Mouse (Mus musculus): ENCODE measurements around the gene Cep112. TPM values are rescaled to one million over a fixed set of nuclear protein-coding genes. Genes with fewer than 3 reads are reported as not detected.

Cep112 gene
- polyA plus RNA-seq, 1 experiment from 2014 or later = 12.4 TPM

DNA sequence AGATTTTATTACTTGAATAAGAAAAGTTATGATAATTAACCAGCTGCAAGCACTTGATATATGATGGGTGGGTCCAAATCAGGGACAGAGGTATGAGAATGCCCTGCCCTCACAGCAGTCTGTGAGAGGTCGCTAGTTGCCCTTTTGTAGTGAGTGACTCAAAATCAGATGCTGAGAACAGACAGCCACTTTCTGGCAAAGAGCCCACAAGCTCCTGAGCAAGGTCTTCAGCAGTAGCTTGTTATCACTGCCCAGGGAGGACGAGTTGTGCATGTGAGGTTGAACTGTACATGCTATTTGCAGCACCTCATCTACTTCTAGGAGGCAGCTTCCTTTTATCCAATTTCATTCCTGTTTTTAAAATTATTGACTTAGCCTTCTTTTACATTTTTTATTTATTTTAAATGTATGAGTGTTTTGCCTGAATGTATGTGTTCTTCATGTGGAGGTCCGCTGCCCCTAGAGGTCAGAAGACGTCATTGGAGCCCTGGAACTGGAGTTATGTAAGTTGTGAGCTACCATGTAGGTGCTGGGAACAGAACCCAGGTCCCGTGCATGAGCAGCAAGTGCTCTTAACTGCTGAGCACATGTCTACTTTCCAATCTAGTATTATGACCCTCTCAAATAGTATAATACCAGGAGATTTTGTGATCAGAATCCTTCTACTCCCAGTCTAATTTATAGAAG is 200.7 kb downstream of the Cep112 start:
- no peaks in the 10 kb centered on the region for H3K9me3 ChIP-seq (replicated peaks)
- WGBS = 80% methylated on average over 5 of the region's 5 CpGs
- no peak overlapping the region for H3K4me2 ChIP-seq (replicated peaks)
- no peaks in the 10 kb centered on the region for H3K27me3 ChIP-seq
- no peak overlapping the region for H3K4me3 ChIP-seq
- peaks cover 3% of the 10 kb centered on the region; the same call in 1 of the 2 replicates for H3K4me1 ChIP-seq
- no peak overlapping the region for H3K9ac ChIP-seq
- no peak overlapping the region for H3K27ac ChIP-seq
- ATAC-seq (ENCODE audit: low FRiP score) = no peak
- no peaks in the 10 kb centered on the region for H3K36me3 ChIP-seq

DNA sequence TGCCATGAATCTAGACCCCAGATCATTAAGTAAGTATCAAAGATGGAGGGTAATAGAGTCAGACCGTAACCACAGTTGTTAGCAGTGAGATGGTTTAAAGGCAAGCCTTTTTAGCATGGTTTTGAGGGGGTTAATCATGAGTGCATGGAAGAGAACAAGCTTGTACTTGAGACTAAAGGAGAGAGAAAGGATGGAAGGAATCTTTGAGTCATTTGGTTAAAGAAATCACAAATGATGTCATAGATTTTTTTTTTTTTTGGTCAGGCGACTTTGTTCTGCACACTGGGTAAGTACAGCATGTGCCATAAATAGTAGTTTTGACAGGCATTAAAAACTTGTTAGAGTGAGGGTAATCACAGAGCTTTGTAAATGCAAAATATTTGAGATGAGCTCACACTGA is 212.8 kb downstream of the Cep112 start:
- Histone ChIP-seq H3K4me2 (replicated peaks) (no peak overlapping the region), H3K4me1 (no peaks in the 10 kb centered on the region), H3K36me3 (no peaks in the 10 kb centered on the region), H3K9ac (no peak overlapping the region), H3K4me3 (no peak overlapping the region), H3K9me3 (replicated peaks) (no peaks in the 10 kb centered on the region), H3K27ac (no peak overlapping the region), H3K27me3 (no peaks in the 10 kb centered on the region)
- no peak for ATAC-seq (ENCODE audit: low FRiP score)
- 85% methylated on average over 2 of the region's 2 CpGs for WGBS

- no peak overlapping the region for H3K27ac ChIP-seq
- H3K27me3 ChIP-seq = no peaks in the 10 kb centered on the region
- WGBS = 82% methylated on average over 2 of the region's 2 CpGs
Observed at GRCm38 (mm10) chr11:108655574-108655973, 230.6 kb downstream of the Cep112 start.

DNA sequence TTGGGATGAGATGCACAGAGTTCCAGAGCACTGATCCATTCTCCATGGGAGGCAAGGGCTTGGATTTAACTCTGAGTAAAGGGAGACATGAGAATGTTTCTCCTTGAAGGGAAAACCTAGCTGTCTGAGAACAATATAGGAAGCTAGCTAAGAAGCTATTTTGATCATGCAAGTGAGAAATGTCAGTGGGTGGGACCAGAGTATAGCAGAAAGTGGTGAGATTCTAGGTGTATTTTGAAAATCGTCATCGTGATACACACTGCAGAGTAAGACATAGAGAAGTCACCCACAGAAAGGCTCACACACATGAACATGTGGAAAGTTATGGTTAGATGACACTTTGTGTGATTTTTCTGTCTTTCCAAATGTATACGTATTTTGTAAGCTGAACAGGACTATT is 257.0 kb downstream of the Cep112 start:
- H3K36me3 ChIP-seq = no peaks in the 10 kb centered on the region
- 89% methylated on average over 3 of the region's 3 CpGs for WGBS
- no peaks in the 10 kb centered on the region for H3K4me1 ChIP-seq
- no peak overlapping the region for H3K4me3 ChIP-seq
- H3K9me3 ChIP-seq (replicated peaks) = no peaks in the 10 kb centered on the region
- no peak overlapping the region for H3K4me2 ChIP-seq (replicated peaks)
- H3K9ac ChIP-seq = no peak overlapping the region
- ATAC-seq (ENCODE audit: low FRiP score) = no peak
- no peaks in the 10 kb centered on the region for H3K27me3 ChIP-seq
- H3K27ac ChIP-seq = no peak overlapping the region

More at GRCm38 (mm10) chr11:108655574-108655973, 230.6 kb downstream of the Cep112 start:
- no peak overlapping the region for H3K9ac ChIP-seq
- no peak overlapping the region for H3K4me3 ChIP-seq
- no peak for ATAC-seq (ENCODE audit: low FRiP score)
- H3K4me2 ChIP-seq (replicated peaks) = no peak overlapping the region
- no peaks in the 10 kb centered on the region for H3K9me3 ChIP-seq (replicated peaks)
- H3K4me1 ChIP-seq = 0 out of 2 replicates have a peak, but pooled peaks cover 2% of the 10 kb centered on the region
- no peaks in the 10 kb centered on the region for H3K36me3 ChIP-seq

DNA sequence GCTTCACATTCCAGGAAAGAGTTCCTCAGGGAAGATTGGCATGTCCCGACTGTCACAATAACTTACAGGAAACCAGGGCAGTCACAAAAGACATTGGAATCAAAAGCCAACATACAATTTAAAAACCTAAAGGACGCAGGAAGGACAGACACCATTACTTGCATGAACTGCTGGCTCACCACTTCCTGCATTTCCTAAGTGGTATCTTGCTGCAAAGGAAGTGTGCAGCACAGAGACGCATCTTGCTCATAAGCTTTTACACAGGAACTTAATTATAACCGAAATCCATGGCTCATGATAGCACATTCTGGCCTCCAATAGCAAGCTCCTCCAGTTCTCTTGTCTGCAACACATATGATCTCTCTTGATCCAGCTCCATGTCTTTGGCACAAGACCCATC is 271.6 kb downstream of the Cep112 start:
- WGBS = 90% methylated on average over 4 of the region's 4 CpGs
- no peak for ATAC-seq (ENCODE audit: low FRiP score)
- no peak overlapping the region for H3K9ac ChIP-seq
- H3K36me3 ChIP-seq = no peaks in the 10 kb centered on the region
- H3K9me3 ChIP-seq (replicated peaks) = no peaks in the 10 kb centered on the region
- no peaks in the 10 kb centered on the region for H3K27me3 ChIP-seq
- no peaks in the 10 kb centered on the region for H3K4me1 ChIP-seq
- no peak overlapping the region for H3K4me3 ChIP-seq
- no peak overlapping the region for H3K4me2 ChIP-seq (replicated peaks)
- no peak overlapping the region for H3K27ac ChIP-seq

DNA sequence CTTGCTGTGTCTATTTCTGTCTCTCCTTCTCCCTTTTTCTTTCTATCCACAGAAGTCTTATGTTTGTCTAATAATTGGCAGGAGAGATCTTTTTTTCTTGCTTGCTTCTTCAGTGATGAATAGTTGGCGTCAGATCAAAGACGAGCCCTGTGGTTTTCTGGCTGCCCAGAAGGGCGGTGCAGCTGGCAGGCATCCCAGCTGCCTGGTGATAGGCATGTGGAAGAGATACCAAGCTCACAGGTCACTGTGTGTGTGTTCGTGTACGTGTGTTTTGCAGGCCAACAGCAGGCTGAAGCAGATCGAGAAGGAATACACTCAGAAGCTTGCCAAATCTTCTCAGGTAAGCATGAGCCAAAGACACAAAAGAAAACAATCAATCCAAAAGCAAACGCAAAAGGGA is 327.3 kb downstream of the Cep112 start:
- H3K36me3 ChIP-seq = no peaks in the 10 kb centered on the region
- peaks cover 8% of the 10 kb centered on the region for H3K4me1 ChIP-seq
- H3K4me2 ChIP-seq (replicated peaks) = no peak overlapping the region
- no peaks in the 10 kb centered on the region for H3K27me3 ChIP-seq
- H3K9ac ChIP-seq = no peak overlapping the region
- H3K27ac ChIP-seq = no peak overlapping the region
- no peaks in the 10 kb centered on the region for H3K9me3 ChIP-seq (replicated peaks)
- no peak for ATAC-seq (ENCODE audit: low FRiP score)
- 48% methylated on average over 7 of the region's 7 CpGs for WGBS
- H3K4me3 ChIP-seq = no peak overlapping the region

GRCm38 (mm10) chr11:108752765-108753164 is 327.8 kb downstream of the Cep112 start:
- peaks cover 8% of the 10 kb centered on the region for H3K4me1 ChIP-seq
- WGBS = 90% methylated on average over 2 of the region's 2 CpGs

DNA sequence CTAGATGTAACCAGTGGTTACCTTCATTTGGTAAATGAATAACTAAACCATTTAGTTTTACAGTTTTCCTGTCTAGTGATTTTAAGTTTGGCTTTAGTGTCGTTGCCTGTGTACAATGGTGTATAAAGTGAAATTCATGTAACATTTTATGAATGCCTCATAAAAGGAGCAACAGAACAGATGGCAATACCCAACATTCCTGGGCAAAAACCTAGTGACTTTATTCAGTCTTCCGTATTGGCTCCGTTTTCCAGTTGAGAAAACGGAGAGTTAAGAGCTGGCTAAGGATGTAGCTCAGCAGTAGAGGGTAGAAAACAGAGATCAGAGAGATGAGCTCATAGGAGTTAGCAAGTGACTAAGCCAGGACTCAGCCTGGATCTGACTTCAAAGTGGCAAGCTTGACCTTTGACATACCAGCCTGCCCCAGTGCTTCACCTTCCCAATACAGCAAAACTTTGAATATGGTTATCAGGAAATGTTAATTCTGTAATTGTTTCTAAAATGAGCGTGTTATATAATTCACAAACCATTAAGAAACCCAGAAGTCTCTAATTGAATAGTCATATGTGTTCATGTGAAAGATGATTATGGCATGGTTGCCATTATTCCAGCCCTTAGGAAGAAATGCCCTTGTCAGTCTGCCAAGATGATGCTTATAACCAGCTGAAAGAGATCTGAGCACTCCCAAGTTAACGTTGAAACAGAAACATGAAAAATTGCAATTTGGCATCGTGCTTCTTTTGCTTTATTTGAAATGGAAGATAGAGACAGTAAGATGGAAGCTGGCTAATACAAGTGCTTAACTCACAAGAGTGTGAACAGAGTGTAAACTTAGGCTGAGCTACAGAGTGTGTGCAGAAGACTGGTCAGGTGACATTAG is 328.6 kb downstream of the Cep112 start:
- Histone ChIP-seq H3K4me3 (no peak overlapping the region), H3K27ac (no peak overlapping the region), H3K36me3 (no peaks in the 10 kb centered on the region), H3K4me1 (peaks cover 8% of the 10 kb centered on the region), H3K27me3 (no peaks in the 10 kb centered on the region), H3K9me3 (replicated peaks) (no peaks in the 10 kb centered on the region), H3K4me2 (replicated peaks) (no peak overlapping the region), H3K9ac (no peak overlapping the region)
- 83% methylated on average over 7 of the region's 7 CpGs for WGBS
- no peak for ATAC-seq (ENCODE audit: low FRiP score)

More at GRCm38 (mm10) chr11:108752765-108753164, 327.8 kb downstream of the Cep112 start:
- Histone ChIP-seq H3K4me3 (no peak overlapping the region), H3K27ac (no peak overlapping the region), H3K36me3 (no peaks in the 10 kb centered on the region), H3K9ac (no peak overlapping the region), H3K9me3 (replicated peaks) (no peaks in the 10 kb centered on the region), H3K4me2 (replicated peaks) (no peak overlapping the region), H3K27me3 (no peaks in the 10 kb centered on the region)
- no peak for ATAC-seq (ENCODE audit: low FRiP score)

GRCm38 (mm10) chr11:108757211-108757610 is 332.2 kb downstream of the Cep112 start:
- WGBS = 88% methylated on average over 2 of the region's 2 CpGs

GRCm38 (mm10) chr11:108757626-108758430 is 332.8 kb downstream of the Cep112 start:
- Histone ChIP-seq H3K4me2 (replicated peaks) (no peak overlapping the region), H3K27ac (no peak overlapping the region), H3K36me3 (no peaks in the 10 kb centered on the region), H3K9ac (no peak overlapping the region), H3K9me3 (replicated peaks) (no peaks in the 10 kb centered on the region), H3K27me3 (no peaks in the 10 kb centered on the region), H3K4me1 (no peaks in the 10 kb centered on the region), H3K4me3 (no peak overlapping the region)
- WGBS = 64% methylated on average over 6 of the region's 6 CpGs
- ATAC-seq (ENCODE audit: low FRiP score) = no peak

More at GRCm38 (mm10) chr11:108757211-108757610, 332.2 kb downstream of the Cep112 start:
- Histone ChIP-seq H3K4me3 (no peak overlapping the region), H3K27ac (no peak overlapping the region), H3K27me3 (no peaks in the 10 kb centered on the region), H3K9me3 (replicated peaks) (no peaks in the 10 kb centered on the region), H3K4me2 (replicated peaks) (no peak overlapping the region), H3K36me3 (no peaks in the 10 kb centered on the region), H3K4me1 (peaks cover 3% of the 10 kb centered on the region), H3K9ac (no peak overlapping the region)
- ATAC-seq (ENCODE audit: low FRiP score) = no peak

- no peak for ATAC-seq (ENCODE audit: low FRiP score)
- WGBS = 60% methylated on average over 3 of the region's 3 CpGs
- no peak overlapping the region for H3K4me2 ChIP-seq (replicated peaks)
- H3K27me3 ChIP-seq = no peaks in the 10 kb centered on the region
- no peaks in the 10 kb centered on the region for H3K9me3 ChIP-seq (replicated peaks)
- no peaks in the 10 kb centered on the region for H3K36me3 ChIP-seq
- no peaks in the 10 kb centered on the region; the same call in 1 of the 2 replicates for H3K4me1 ChIP-seq
- no peak overlapping the region for H3K9ac ChIP-seq
- no peak overlapping the region for H3K27ac ChIP-seq
- H3K4me3 ChIP-seq = no peak overlapping the region
Observed at GRCm38 (mm10) chr11:108770064-108770463, 345.1 kb downstream of the Cep112 start.

Data from hindbrain, embryonic 12.5 days (tissue).